ENCODE assay signal across 33 mouse cellular contexts in genomic region chr17:65450818-65451217, GRCm38 (mm10).
"Had no signal": no experiment of that assay in that cellular context is flagged by ENCODE, and none has a peak within 500 bp of the region (broad histone marks: within the 10 kb centered on the region; RNA-seq: fewer than 3 reads in every experiment).

No protein-coding gene starts in this region.

- H3K27ac ChIP-seq: heart, embryonic 10.5 days; heart, embryonic 13.5 days; heart, embryonic 15.5 days; hindbrain, embryonic 10.5 days; hindbrain, embryonic 12.5 days; hindbrain, embryonic 13.5 days; hindbrain, embryonic 14.5 days; hindbrain, embryonic 15.5 days; hindbrain, postnatal 0 days; kidney, embryonic 15.5 days; kidney, postnatal 0 days; layer of hippocampus, adult 2 months; left cerebral cortex, adult 2 months had no signal

- H3K4me2 ChIP-seq: heart, embryonic 11.5 days; heart, embryonic 12.5 days; heart, embryonic 13.5 days; heart, embryonic 15.5 days; hindbrain, embryonic 12.5 days; hindbrain, embryonic 13.5 days; hindbrain, embryonic 14.5 days; hindbrain, embryonic 15.5 days; kidney, embryonic 15.5 days had no signal

- DNase-seq: heart, postnatal 10 days; heart, postnatal 14 days; heart, postnatal 36 days; heart, postnatal 4 days; kidney, adult 11 months; kidney, adult 18-20 months; kidney, adult 2 months; kidney, adult 8-10 months; kidney, adult 9 months; kidney, postnatal 10 days; kidney, postnatal 14 days; kidney, postnatal 25 days; kidney, postnatal 36 days; kidney, postnatal 4 days; layer of hippocampus, adult 9-11 months; layer of hippocampus, postnatal 36 days had no signal

- H3K9me3 ChIP-seq: heart, embryonic 10.5 days; heart, embryonic 13.5 days; heart, embryonic 15.5 days; hindbrain, embryonic 12.5 days; hindbrain, embryonic 13.5 days; hindbrain, embryonic 15.5 days; kidney, embryonic 15.5 days had no signal

- H3K36me3 ChIP-seq: heart, embryonic 10.5 days; heart, embryonic 12.5 days; heart, embryonic 13.5 days; heart, embryonic 15.5 days; hindbrain, embryonic 10.5 days; hindbrain, embryonic 12.5 days; hindbrain, embryonic 13.5 days; hindbrain, embryonic 15.5 days; kidney, embryonic 15.5 days had no signal

- ATAC-seq: hindbrain, embryonic 16.5 days; hindbrain, postnatal 0 days; inflammation-experienced regulatory T-cells, adult 6 months had no signal

- H3K9ac ChIP-seq: heart, embryonic 12.5 days; heart, embryonic 13.5 days; heart, embryonic 15.5 days; hindbrain, embryonic 12.5 days; hindbrain, embryonic 13.5 days; hindbrain, embryonic 14.5 days; hindbrain, embryonic 15.5 days; kidney, embryonic 15.5 days had no signal

- H3K4me3 ChIP-seq: heart, embryonic 10.5 days; heart, embryonic 12.5 days; heart, embryonic 13.5 days; heart, embryonic 15.5 days; hindbrain, embryonic 10.5 days; hindbrain, embryonic 12.5 days; hindbrain, embryonic 13.5 days; hindbrain, embryonic 15.5 days; kidney, embryonic 15.5 days; layer of hippocampus, adult 2 months; left cerebral cortex, adult 2 months had no signal

- H3K4me1 ChIP-seq: heart, embryonic 13.5 days; heart, embryonic 15.5 days; hindbrain, embryonic 10.5 days; hindbrain, embryonic 12.5 days; hindbrain, embryonic 13.5 days; hindbrain, embryonic 15.5 days; kidney, embryonic 15.5 days had no signal

- H3K27me3 ChIP-seq: heart, embryonic 12.5 days; heart, embryonic 13.5 days; heart, embryonic 15.5 days; hindbrain, embryonic 12.5 days; hindbrain, embryonic 13.5 days; hindbrain, embryonic 15.5 days; kidney, embryonic 15.5 days had no signal
